Mouse (Mus musculus) embryonic facial prominence, embryonic 11.5 days (tissue): ENCODE results near the gene Actl7b. TPM values are rescaled to one million over a fixed set of nuclear protein-coding genes. Genes with fewer than 3 reads are reported as not detected.

Experiments
- ATAC-seq: fragments of 200-750 bp; cut with Nextera tagmentation; replicated peaks from 2 replicates; pipeline ENCODE4 v1.8.0; 2017; ENCODE audit warnings: low read depth; ENCODE audit not compliant: insufficient number of reproducible peaks, low FRiP score, low TSS enrichment
- DNase-seq: peaks from one replicate; pipeline ENCODE4 v3.0.0-alpha.2; 2015; ENCODE audit warnings: low spot score
- H3K27ac ChIP-seq: fragments of 300-500 bp; sonication (generic); replicated peaks from 2 replicates; pipeline ENCODE4 v1.5.1; 2014; ENCODE audit warnings: mild to moderate bottlenecking, low read depth, low read length, control low read depth
- H3K27me3 ChIP-seq: fragments of 300-500 bp; sonication (generic); 2 replicates; pipeline ENCODE4 v1.6.1; 2014; ENCODE audit warnings: mild to moderate bottlenecking, low read length, moderate library complexity, mixed read lengths; ENCODE audit not compliant: control insufficient read depth, insufficient read depth
- H3K36me3 ChIP-seq: fragments of 300-500 bp; sonication (generic); replicated peaks from 2 replicates; pipeline ENCODE4 v1.6.1; 2014; ENCODE audit warnings: low read depth, mild to moderate bottlenecking, low read length, moderate library complexity, mixed read lengths; ENCODE audit not compliant: control insufficient read depth, insufficient read depth
- H3K4me1 ChIP-seq: fragments of 300-500 bp; sonication (generic); 2 replicates; pipeline ENCODE4 v1.6.1; 2014; ENCODE audit warnings: low read length, mixed read lengths; ENCODE audit not compliant: control insufficient read depth, insufficient read depth
- H3K4me2 ChIP-seq: fragments of 300-500 bp; sonication (generic); 2 replicates; pipeline ENCODE4 v1.6.1; 2014; ENCODE audit warnings: low read depth, mild to moderate bottlenecking, control low read depth, low read length, moderate library complexity
- H3K4me3 ChIP-seq: fragments of 300-500 bp; sonication (generic); 2 replicates; pipeline ENCODE4 v1.5.1; 2014; ENCODE audit warnings: low read depth, low read length, control low read depth
- H3K9ac ChIP-seq: fragments of 300-500 bp; sonication (generic); replicated peaks from 2 replicates; pipeline ENCODE4 v1.6.1; 2014; ENCODE audit warnings: mild to moderate bottlenecking, control low read depth, low read length
- H3K9me3 ChIP-seq: fragments of 300-500 bp; sonication (generic); replicated peaks from 2 replicates; pipeline ENCODE4 v1.6.1; 2016; ENCODE audit warnings: mild to moderate bottlenecking, low read length, inconsistent platforms, mixed read lengths; ENCODE audit not compliant: control insufficient read depth
- WGBS: fragments of 180-500 bp; shearing (Covaris S2); extraction: QIAGEN DNeasy Blood & Tissue Kit; methylation state at CpG from one replicate; pipeline ENCODE4 v1.1.7; 2014; 5-methylcytosine and 5-hydroxymethylcytosine counted together
- polyA plus RNA-seq: library from polyadenylated mRNA; unstranded; fragments of >200 nt; fragmentation: Nextera tagmentation; extraction: Ambion mirVana; gene quantifications from 2 replicates; pipeline ENCODE4 v1.2.1, GENCODE M21; 2014

Gene Actl7b
- polyA plus RNA-seq = not detected in 2 replicates

DNA sequence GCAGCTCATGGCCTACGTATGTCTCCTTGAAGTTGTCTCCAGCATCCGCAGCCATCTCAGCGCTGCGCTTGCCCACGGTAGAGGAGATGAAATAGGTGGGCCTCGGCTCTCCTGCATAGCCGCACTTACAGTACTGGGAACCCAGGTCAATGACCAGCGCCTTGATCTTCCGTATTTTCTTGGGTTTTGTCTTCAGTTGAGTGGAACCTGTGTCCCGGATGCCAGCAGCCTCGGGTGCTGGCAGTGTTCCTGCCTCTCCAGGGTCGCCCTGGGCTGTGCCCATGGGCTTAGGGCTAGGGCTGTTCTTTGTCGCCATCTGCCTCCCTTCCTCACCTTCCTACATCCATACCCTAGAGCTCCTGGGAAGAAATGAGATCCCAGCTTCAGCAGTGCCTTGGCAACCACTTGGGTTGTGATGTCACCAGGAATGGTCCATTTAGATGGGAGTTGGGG is at the start of gene Actl7b:
Gene Actl7b (minus strand): TSS at position 403 of the 453 bp plus-strand sequence.
- ATAC-seq = no peak
- Histone ChIP-seq H3K4me3 (no peak within 1 kb of the TSS), H3K9me3 (no peaks in the 10 kb centered on the region), H3K9ac (no peak within 1 kb of the TSS), H3K4me2 (no peak within 1 kb of the TSS), H3K36me3 (no peaks in the 10 kb centered on the region), H3K4me1 (no peaks in the 10 kb centered on the region), H3K27me3 (no peaks in the 10 kb centered on the region), H3K27ac (no peak within 1 kb of the TSS)
- 95% methylated on average over 13 of the region's 13 CpGs for WGBS
- no peak for DNase-seq

DNA sequence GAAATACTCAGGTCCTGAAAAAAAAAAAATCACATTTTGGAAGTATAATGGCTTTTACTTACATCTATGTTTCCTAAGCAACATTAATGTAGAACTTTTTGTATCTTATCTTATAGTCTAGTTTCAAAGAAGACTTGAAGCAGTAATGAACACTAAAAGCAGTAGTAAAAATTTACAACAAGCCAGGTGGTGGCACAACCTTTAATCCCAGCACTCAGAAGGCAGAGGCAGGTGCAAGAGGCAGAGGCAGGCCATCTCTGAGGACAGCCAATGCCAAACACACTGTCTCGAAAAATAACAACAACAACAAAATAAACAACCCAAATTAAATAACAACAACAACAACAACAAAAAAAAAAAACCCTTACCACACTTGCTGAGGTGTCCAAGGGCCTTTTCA is 29.8 kb upstream of the Actl7b start:
- Histone ChIP-seq H3K4me3 (no peak overlapping the region), H3K27ac (no peak overlapping the region), H3K9ac (no peak overlapping the region), H3K9me3 (no peaks in the 10 kb centered on the region), H3K36me3 (peaks cover 13% of the 10 kb centered on the region), H3K27me3 (no peaks in the 10 kb centered on the region), H3K4me1 (no peaks in the 10 kb centered on the region), H3K4me2 (no peak overlapping the region)
- no peak for ATAC-seq
- whole genome bisulfite sequencing = 68% methylated on average over 1 of the region's 1 CpGs
- DNase-seq = no peak

DNA sequence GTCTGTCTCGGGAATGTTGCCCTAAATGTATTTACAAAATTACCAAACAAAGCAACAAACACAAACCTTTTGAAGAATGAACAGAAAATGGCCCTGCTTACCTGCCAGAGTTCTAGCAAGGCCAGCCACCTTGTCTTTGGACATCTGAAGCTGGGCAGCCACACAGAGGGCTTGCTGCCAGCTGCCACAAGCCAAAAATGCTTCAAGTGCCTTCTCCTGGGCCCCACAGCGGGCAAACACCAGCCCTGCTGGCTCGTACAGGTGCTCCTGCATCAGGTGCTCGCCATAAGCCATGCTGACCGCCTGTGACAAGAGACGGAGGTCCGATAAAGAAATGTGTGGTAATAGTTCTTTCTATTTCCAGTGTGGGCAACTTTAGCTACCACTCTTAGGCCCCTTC is 27.7 kb upstream of the Actl7b start:
- ATAC-seq = no peak
- Histone ChIP-seq H3K27ac (no peak overlapping the region), H3K4me3 (no peak overlapping the region), H3K9ac (no peak overlapping the region), H3K27me3 (no peaks in the 10 kb centered on the region), H3K9me3 (no peaks in the 10 kb centered on the region), H3K36me3 (peaks cover 13% of the 10 kb centered on the region), H3K4me1 (no peaks in the 10 kb centered on the region), H3K4me2 (no peak overlapping the region)
- no peak for DNase-seq
- 91% methylated on average over 7 of the region's 7 CpGs for WGBS

DNA sequence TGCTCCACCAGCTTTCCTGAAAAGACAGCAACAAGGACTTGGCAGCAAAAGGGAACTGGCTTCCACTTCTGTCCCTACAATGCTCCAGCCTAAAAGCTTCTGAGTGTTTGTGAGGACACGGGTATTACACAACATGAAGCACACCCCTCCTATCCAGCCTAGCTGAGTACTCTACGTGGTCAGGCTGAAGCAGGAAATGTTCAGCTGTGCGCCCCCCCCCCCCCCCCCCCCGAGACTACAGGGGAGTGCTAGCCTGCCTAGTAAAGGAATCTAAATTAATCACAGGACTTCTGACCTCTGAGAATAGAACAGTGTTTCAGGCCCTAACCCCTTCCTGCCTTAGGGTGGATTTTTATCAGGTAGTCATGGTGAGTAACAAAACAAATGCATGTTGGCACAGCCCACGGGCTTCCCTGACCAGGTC is 26.6 kb upstream of the Actl7b start:
- Histone ChIP-seq H3K27me3 (no peaks in the 10 kb centered on the region), H3K4me3 (no peak overlapping the region), H3K27ac (no peak overlapping the region), H3K4me2 (no peak overlapping the region), H3K4me1 (no peaks in the 10 kb centered on the region), H3K36me3 (peaks cover 8% of the 10 kb centered on the region), H3K9ac (no peak overlapping the region), H3K9me3 (no peaks in the 10 kb centered on the region)
- 72% methylated on average over 4 of the region's 5 CpGs for WGBS
- ATAC-seq (no peak), DNase-seq (no peak)

DNA sequence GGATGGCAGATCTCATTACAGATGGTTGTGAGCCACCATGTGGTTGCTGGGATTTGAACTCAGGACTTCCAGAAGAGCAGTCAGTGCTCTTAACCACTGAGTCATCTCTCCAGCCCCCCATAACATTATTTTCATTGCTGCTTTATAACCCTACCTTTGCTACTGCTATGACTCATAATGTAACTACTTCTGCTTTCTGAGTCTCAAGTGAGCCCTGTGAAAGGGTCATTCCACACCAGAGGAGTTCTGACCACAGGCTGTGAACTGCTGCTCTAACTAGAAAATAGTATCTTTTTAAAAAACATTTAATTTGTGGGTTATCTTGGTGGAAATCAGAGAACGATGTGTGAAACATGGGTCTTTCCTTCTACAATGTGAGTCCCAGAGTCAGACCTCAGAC is 16.4 kb upstream of the Actl7b start:
- ATAC-seq (no peak), DNase-seq (no peak)
- H3K27me3 ChIP-seq = no peaks in the 10 kb centered on the region
- H3K4me3 ChIP-seq = no peak overlapping the region
- 84% methylated on average over 1 of the region's 1 CpGs for WGBS
- no peak overlapping the region for H3K9ac ChIP-seq
- H3K4me1 ChIP-seq = no peaks in the 10 kb centered on the region
- H3K4me2 ChIP-seq = no peak overlapping the region
- H3K9me3 ChIP-seq = no peaks in the 10 kb centered on the region
- no peak overlapping the region for H3K27ac ChIP-seq
- H3K36me3 ChIP-seq = peaks cover 15% of the 10 kb centered on the region

DNA sequence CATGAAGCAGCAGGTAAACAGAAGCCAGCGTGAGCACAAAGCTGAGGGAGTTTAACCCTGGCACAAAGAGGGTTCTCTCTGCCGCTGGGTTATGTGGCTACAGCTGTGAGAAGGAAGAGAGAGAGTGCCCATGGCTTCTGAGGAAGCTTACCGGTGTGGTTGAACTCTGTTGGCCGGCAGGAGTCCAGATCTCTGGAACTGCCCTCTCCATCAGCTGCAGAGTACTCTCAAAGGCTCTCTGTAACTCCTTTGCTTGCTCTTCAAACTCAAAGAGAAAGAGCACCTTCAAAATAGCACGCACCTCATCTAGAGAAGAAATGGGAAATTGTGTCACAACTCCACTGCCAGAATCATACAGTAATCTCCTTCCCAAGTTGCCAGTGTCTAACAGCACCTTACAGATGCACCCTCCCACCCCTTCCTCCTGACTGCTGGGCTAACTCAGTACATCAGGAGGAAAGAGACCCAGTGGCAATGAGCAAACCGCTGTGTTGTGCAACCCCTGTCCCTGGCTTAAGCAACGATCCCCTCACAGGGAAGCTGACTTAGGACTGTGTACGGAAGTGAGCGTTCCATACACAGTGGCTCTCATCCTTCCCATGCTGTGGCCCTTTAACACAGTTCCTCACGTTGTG is 15.8 kb upstream of the Actl7b start:
- no peak for ATAC-seq
- Histone ChIP-seq H3K9ac (no peak overlapping the region), H3K27ac (no peak overlapping the region), H3K9me3 (no peaks in the 10 kb centered on the region), H3K36me3 (peaks cover 15% of the 10 kb centered on the region), H3K4me3 (no peak overlapping the region), H3K27me3 (no peaks in the 10 kb centered on the region), H3K4me1 (no peaks in the 10 kb centered on the region), H3K4me2 (no peak overlapping the region)
- DNase-seq = no peak
- 92% methylated on average over 10 of the region's 10 CpGs for WGBS

DNA sequence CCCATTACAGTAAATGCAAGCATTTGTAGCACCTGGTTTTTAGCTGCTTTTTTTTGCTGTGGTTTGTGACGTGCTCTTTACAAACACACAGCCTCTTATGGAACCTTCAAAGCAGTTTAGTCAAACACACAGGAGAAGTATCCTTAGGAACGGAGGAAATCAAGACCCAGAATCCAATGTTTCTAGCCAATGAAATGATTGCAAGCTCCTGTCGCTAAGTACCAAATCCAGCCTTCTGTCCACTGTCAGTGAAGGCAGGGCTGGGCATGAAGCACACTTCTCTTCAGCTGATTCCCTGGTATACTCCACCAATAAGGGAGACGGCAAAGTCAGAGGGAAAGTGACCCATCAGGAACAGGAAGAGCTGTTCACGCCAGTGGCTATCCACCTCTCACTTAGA is 14.8 kb upstream of the Actl7b start:
- H3K4me2 ChIP-seq = no peak overlapping the region
- H3K9me3 ChIP-seq = no peaks in the 10 kb centered on the region
- H3K9ac ChIP-seq = no peak overlapping the region
- DNase-seq (no peak), ATAC-seq (no peak)
- H3K36me3 ChIP-seq = peaks cover 20% of the 10 kb centered on the region
- H3K4me1 ChIP-seq = no peaks in the 10 kb centered on the region
- no peak overlapping the region for H3K4me3 ChIP-seq
- no peak overlapping the region for H3K27ac ChIP-seq
- no peaks in the 10 kb centered on the region for H3K27me3 ChIP-seq
- 88% methylated on average over 5 of the region's 5 CpGs for WGBS

DNA sequence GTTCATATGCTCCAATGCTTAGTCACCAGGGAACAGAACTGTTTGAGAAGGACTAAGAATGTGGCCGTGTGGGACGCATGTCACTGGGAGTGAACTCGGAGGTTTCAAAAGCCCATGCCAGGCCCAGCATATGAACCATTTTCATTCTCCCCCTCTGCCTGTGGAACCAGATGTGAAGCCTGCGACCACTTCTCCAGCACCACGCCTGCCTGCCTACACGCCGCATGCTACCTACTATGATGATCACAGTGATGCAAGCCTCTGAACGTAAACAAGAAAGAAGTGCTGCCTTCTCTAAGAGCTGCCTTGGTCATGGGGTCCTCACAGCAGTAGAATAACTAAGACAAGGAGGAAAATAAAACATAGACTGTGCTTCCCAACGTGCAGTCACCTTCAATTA is 6.2 kb upstream of the Actl7b start:
- H3K27me3 ChIP-seq = no peaks in the 10 kb centered on the region
- H3K36me3 ChIP-seq = peaks cover 5% of the 10 kb centered on the region; the same call in 1 of the 2 replicates
- H3K4me3 ChIP-seq = no peak overlapping the region
- no peak overlapping the region for H3K9ac ChIP-seq
- DNase-seq = no peak
- no peak for ATAC-seq
- no peak overlapping the region for H3K4me2 ChIP-seq
- H3K4me1 ChIP-seq = no peaks in the 10 kb centered on the region
- no peaks in the 10 kb centered on the region for H3K9me3 ChIP-seq
- H3K27ac ChIP-seq = no peak overlapping the region
- 92% methylated on average over 9 of the region's 9 CpGs for WGBS
